Mouse (Mus musculus) liver, postnatal 0 days (tissue): ENCODE data around the gene Hist2h2ab.

Source experiments
- CTCF ChIP-seq: sonication (generic); IDR thresholded peaks from 2 replicates; pipeline ENCODE4 v1.5.1; 2016; ENCODE audit warnings: antibody characterized with exemption, low read depth
- EP300 ChIP-seq: IDR thresholded peaks from 2 replicates; pipeline ENCODE4 v1.6.1; 2016; ENCODE audit warnings: antibody characterized with exemption, low read depth, mild to moderate bottlenecking

DNA sequence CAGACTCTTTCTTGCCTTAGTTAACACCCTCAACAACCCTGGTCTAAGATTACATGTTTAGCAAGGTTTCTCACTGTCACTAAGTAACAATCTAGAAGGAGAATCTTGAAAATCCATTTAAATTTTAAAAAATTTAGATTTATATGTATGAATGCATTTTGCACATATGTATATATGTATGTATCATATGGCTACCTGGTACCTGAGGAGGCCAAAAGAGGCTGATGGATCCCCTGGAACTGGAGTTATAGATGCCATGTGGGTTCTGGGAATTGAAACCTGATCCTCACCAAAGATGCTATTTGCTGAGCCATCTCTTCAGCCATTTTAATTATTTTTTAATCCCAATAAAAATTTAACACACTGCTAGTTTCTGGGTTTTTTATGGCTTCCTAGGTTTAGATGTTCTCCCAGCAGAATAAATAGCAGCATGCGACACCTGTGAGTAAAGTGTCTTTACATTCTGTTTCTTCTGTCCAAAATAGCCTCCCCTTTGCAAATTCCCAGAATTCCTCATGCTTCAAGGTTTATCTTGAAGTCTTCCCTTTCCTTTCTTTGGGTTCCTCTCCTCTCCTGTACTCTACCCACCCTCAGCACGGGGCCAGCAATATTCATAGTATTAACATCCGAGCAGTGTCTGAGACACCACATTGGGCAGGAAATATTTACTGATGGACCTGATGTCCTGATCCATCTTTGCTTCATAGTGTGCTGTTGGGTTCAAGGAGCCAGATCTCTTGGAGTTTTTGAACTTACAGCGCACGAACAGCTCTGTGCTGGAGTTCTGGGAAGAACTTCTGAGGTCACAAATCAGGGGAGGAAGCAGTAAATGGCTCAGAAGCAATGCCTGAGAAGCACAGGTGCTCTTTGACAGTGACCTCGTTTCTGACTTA is 28.7 kb downstream of the Hist2h2ab start:
- TF ChIP-seq CTCF (no peak), EP300 (no peak)
